9 mouse cellular contexts compared by ENCODE assay signal in genomic region chr11:94730261-94730660, GRCm38 (mm10). TPM values are rescaled to one million over a fixed set of nuclear protein-coding genes. Genes with fewer than 3 reads are reported as not detected.
DNase-seq lines count a peak whose midpoint lies in the region; ATAC-seq lines count a peak whose summit lies in the region.
"Had no signal": no experiment of that assay in that cellular context is flagged by ENCODE, and none has a peak within 500 bp of the region (broad histone marks: within the 10 kb centered on the region; RNA-seq: fewer than 3 reads in every experiment).

No protein-coding gene starts in this region.

- peak; percentile 41 for DNase-seq in liver
- DNase-seq in adrenal gland, adult 2 months, result peak; percentile 65
- peak; percentile 82 for DNase-seq in embryo, embryonic 10.5 days (ENCODE audit: low spot score)
- DNase-seq in induced T-regulatory cell, adult 2 months (ENCODE audit: low read depth), result peak; percentile 79
- peak; percentile 59 for DNase-seq in limb, embryonic 10.5 days (ENCODE audit: low spot score)
- DNase-seq in retina, adult 2 months (ENCODE audit: low read depth, low spot score), result peak; percentile 46
- DNase-seq in thymus, postnatal 4 days, result peak; percentile 82

- H3K9ac ChIP-seq in liver, embryonic 12.5 days, result no peak overlapping the region

- no peaks in the 10 kb centered on the region for H3K9me3 ChIP-seq in liver, embryonic 12.5 days (replicated peaks)
- no peaks in the 10 kb centered on the region for H3K9me3 ChIP-seq in limb, embryonic 10.5 days (replicated peaks)

- no peak for ATAC-seq in liver, embryonic 12.5 days

- H3K36me3 ChIP-seq in liver, embryonic 12.5 days, result no peaks in the 10 kb centered on the region
- H3K36me3 ChIP-seq in limb, embryonic 10.5 days, result no peaks in the 10 kb centered on the region

- H3K4me2 ChIP-seq in liver, embryonic 12.5 days, result no peak overlapping the region

- 21% methylated on average over 5 of the region's 5 CpGs for WGBS in liver, embryonic 12.5 days (ENCODE audit: insufficient replicate concordance)
- WGBS in limb, embryonic 10.5 days, result 31% methylated on average over 5 of the region's 5 CpGs

- H3K4me3 ChIP-seq in liver, embryonic 12.5 days, result no peak overlapping the region
- no peak overlapping the region for H3K4me3 ChIP-seq in limb, embryonic 10.5 days

- no peak overlapping the region for H3K27ac ChIP-seq in liver, embryonic 12.5 days
- H3K27ac ChIP-seq in limb, embryonic 10.5 days, result no peak overlapping the region

- H3K27me3 ChIP-seq in liver, embryonic 12.5 days (replicated peaks), result 0 out of 2 replicates have a peak, but pooled peaks cover 3% of the 10 kb centered on the region
- H3K27me3 ChIP-seq in limb, embryonic 10.5 days (ENCODE audit: low read depth, poor library complexity, severe bottlenecking), result no peaks in the 10 kb centered on the region

- no peaks in the 10 kb centered on the region for H3K4me1 ChIP-seq in liver, embryonic 12.5 days
- H3K4me1 ChIP-seq in limb, embryonic 10.5 days, result no peaks in the 10 kb centered on the region

RNA-seq across cellular contexts. Expression of gene Cdc34b, which starts 11.3 kb away (rescaled TPM):
- polyA plus RNA-seq in liver, embryonic 12.5 days (2016; fragmentation: Nextera tagmentation; extraction: Ambion mirVana), result 0.11 TPM in 1 of 2 replicates, not detected in the other
- total RNA-seq in adrenal gland, adult 2 months (2021), result under 1 TPM; 0.31 to 0.40 TPM
- 0.10 and 0.55 TPM in 2 replicates for polyA plus RNA-seq in adrenal gland, adult 2 months (2012; rRNA removed)
- polyA plus RNA-seq in limb, embryonic 10.5 days (2016; fragmentation: Nextera tagmentation; extraction: Ambion mirVana), result 0.16 and 0.20 TPM in 2 replicates
- polyA plus RNA-seq: neural tube, embryonic 14.5 days had no signal

RNA-seq across cellular contexts. Expression of gene Gm11541, which starts 26.0 kb away (rescaled TPM):
- polyA plus RNA-seq in liver, embryonic 12.5 days (2016; fragmentation: Nextera tagmentation; extraction: Ambion mirVana), result not detected in 2 replicates
- not detected for total RNA-seq in adrenal gland, adult 2 months (2021)
- polyA plus RNA-seq in adrenal gland, adult 2 months (2012; rRNA removed), result not detected in 2 replicates
- not detected in 2 replicates for polyA plus RNA-seq in limb, embryonic 10.5 days (2016; fragmentation: Nextera tagmentation; extraction: Ambion mirVana)
- polyA plus RNA-seq: neural tube, embryonic 14.5 days had no signal

RNA-seq across cellular contexts. Expression of gene Tmem92, which starts 52.2 kb away (rescaled TPM):
- not detected in 2 replicates for polyA plus RNA-seq in liver, embryonic 12.5 days (2016; fragmentation: Nextera tagmentation; extraction: Ambion mirVana)
- not detected for total RNA-seq in adrenal gland, adult 2 months (2021)
- not detected in 2 replicates for polyA plus RNA-seq in adrenal gland, adult 2 months (2012; rRNA removed)
- not detected in 2 replicates for polyA plus RNA-seq in limb, embryonic 10.5 days (2016; fragmentation: Nextera tagmentation; extraction: Ambion mirVana)
- polyA plus RNA-seq: neural tube, embryonic 14.5 days had no signal

RNA-seq across cellular contexts. Expression of gene Xylt2, which starts 52.9 kb away (rescaled TPM):
- polyA plus RNA-seq in liver, embryonic 12.5 days (2016; fragmentation: Nextera tagmentation; extraction: Ambion mirVana), result 7.0 and 7.1 TPM in 2 replicates
- 10 to 100 TPM; 11.5 to 19.0 TPM for total RNA-seq in adrenal gland, adult 2 months (2021)
- polyA plus RNA-seq in adrenal gland, adult 2 months (2012; rRNA removed), result 51.7 and 60.4 TPM in 2 replicates
- 17.8 and 21.0 TPM in 2 replicates for polyA plus RNA-seq in limb, embryonic 10.5 days (2016; fragmentation: Nextera tagmentation; extraction: Ambion mirVana)
